In genomic region chr4:46065695-46066340, GRCm38 (mm10) we compare ENCODE assay signal across 13 mouse cellular contexts. TPM values are rescaled to one million over a fixed set of nuclear protein-coding genes. Genes with fewer than 3 reads are reported as not detected.
DNase-seq lines count a peak whose midpoint lies in the region; ATAC-seq and TF ChIP-seq lines count a peak whose summit lies in the region.
"Had no signal": no experiment of that assay in that cellular context is flagged by ENCODE, and none has a peak within 500 bp of the region (broad histone marks: within the 10 kb centered on the region; RNA-seq: fewer than 3 reads in every experiment).

No protein-coding gene starts in this region.

- WGBS in kidney, postnatal 0 days: 40% methylated on average over 8 of the region's 8 CpGs
- WGBS in heart, embryonic 14.5 days: 14% methylated on average over 8 of the region's 8 CpGs

- no peaks in the 10 kb centered on the region for H3K27me3 ChIP-seq in kidney, postnatal 0 days (ENCODE audit: insufficient read depth, low read length)
- H3K27me3 ChIP-seq in heart, embryonic 14.5 days (ENCODE audit: control insufficient read depth, insufficient read depth, low read length): no peaks in the 10 kb centered on the region
- H3K27me3 ChIP-seq: neural tube, embryonic 13.5 days had no signal

- peak; percentile 25 for DNase-seq in adrenal gland, postnatal 10 days
- DNase-seq in adrenal gland, postnatal 4 days (ENCODE audit: low spot score in 2 of 2): no peak
- DNase-seq in kidney, postnatal 0 days (ENCODE audit: low spot score): peak; percentile 32
- DNase-seq in kidney, postnatal 14 days: no peak
- peak; percentile 43 for DNase-seq in lung, postnatal 14 days
- no peak for DNase-seq in right cerebral cortex, postnatal 36 days (ENCODE audit: low spot score in 2 of 2)
- DNase-seq in left cerebral cortex, postnatal 4 days: no peak
- DNase-seq: kidney, adult 18-20 months; right cerebral cortex, postnatal 4 days had no signal

- no peak for TF ChIP-seq CTCF in kidney, postnatal 0 days (IDR thresholded peaks at IDR 0.05; ENCODE audit: low read depth)

- no peak overlapping the region for H3K4me2 ChIP-seq in kidney, postnatal 0 days (ENCODE audit: low read length)
- 0 out of 2 replicates have a peak overlapping the region, but pooled peaks have one; percentile 7 for H3K4me2 ChIP-seq in heart, embryonic 14.5 days (ENCODE audit: low read length)
- H3K4me2 ChIP-seq: liver, embryonic 11.5 days; midbrain, embryonic 12.5 days; neural tube, embryonic 13.5 days had no signal

- intact Hi-C loops in left cerebral cortex, postnatal 4 days (cut with DNase I): no loop called here

- H3K4me3 ChIP-seq in kidney, postnatal 0 days (replicated peaks; ENCODE audit: low read depth, low read length): no peak overlapping the region
- no peak overlapping the region for H3K4me3 ChIP-seq in heart, embryonic 14.5 days (ENCODE audit: control insufficient read depth in 1 of 2, insufficient read depth in 1 of 2, low read depth in 1 of 2, low read length in 2 of 2)
- H3K4me3 ChIP-seq: midbrain, embryonic 12.5 days; neural tube, embryonic 13.5 days had no signal

- H3K27ac ChIP-seq in kidney, postnatal 0 days: 0 out of 2 replicates have a peak overlapping the region, but pooled peaks have one; percentile 0
- H3K27ac ChIP-seq in heart, embryonic 14.5 days (replicated peaks in 1 of 2; ENCODE audit: control insufficient read depth in 1 of 2, insufficient read depth in 1 of 2, low read depth in 2 of 2, low read length in 2 of 2): peak overlapping the region; percentile 81 to 85
- H3K27ac ChIP-seq: midbrain, embryonic 12.5 days; neural tube, embryonic 13.5 days had no signal

- no peaks in the 10 kb centered on the region; the same call in 1 of the 2 replicates for H3K4me1 ChIP-seq in kidney, postnatal 0 days (replicated peaks; ENCODE audit: insufficient read depth, low read length)
- peaks cover 32 to 63% of the 10 kb centered on the region in 2 experiments for H3K4me1 ChIP-seq in heart, embryonic 14.5 days (ENCODE audit: control insufficient read depth in 2 of 2, insufficient read depth in 2 of 2, low read length in 2 of 2)

- no peak overlapping the region for H3K9ac ChIP-seq in kidney, postnatal 0 days (ENCODE audit: low read depth, low read length)
- peak overlapping the region; percentile 10; the same call in 1 of the 2 replicates for H3K9ac ChIP-seq in heart, embryonic 14.5 days (ENCODE audit: low read length)
- H3K9ac ChIP-seq: midbrain, embryonic 12.5 days; neural tube, embryonic 13.5 days had no signal

- no peaks in the 10 kb centered on the region for H3K36me3 ChIP-seq in kidney, postnatal 0 days (ENCODE audit: insufficient read depth, low read length)
- peaks cover 66% of the 10 kb centered on the region for H3K36me3 ChIP-seq in heart, embryonic 14.5 days (ENCODE audit: control insufficient read depth, insufficient read depth, low read length)
- H3K36me3 ChIP-seq: midbrain, embryonic 12.5 days; neural tube, embryonic 13.5 days had no signal

- ATAC-seq in kidney, postnatal 0 days (replicated peaks; ENCODE audit: low FRiP score, low read depth): no peak
- no peak; the same call in 1 of the 2 replicates for ATAC-seq in heart, embryonic 14.5 days (ENCODE audit: insufficient number of reproducible peaks, insufficient read depth, low FRiP score, low read depth)

- H3K9me3 ChIP-seq in kidney, postnatal 0 days (replicated peaks; ENCODE audit: low read length): no peaks in the 10 kb centered on the region
- H3K9me3 ChIP-seq in heart, embryonic 14.5 days (ENCODE audit: control insufficient read depth, low read length): no peaks in the 10 kb centered on the region
- H3K9me3 ChIP-seq: midbrain, embryonic 12.5 days; neural tube, embryonic 13.5 days had no signal

RNA-seq across cellular contexts. Expression of gene Tmod1, which starts 27.1 kb away (rescaled TPM):
- 10 to 100 TPM in 1 of 2 experiments, 1 to 10 TPM in 1; 6.9 to 22.7 TPM for total RNA-seq in adrenal gland, postnatal 10 days (2021)
- 10 to 100 TPM; 10.4 to 10.6 TPM for total RNA-seq in adrenal gland, postnatal 4 days (2021)
- 5.5 and 6.5 TPM in 2 replicates for polyA plus RNA-seq in kidney, postnatal 0 days (2015; fragmentation: Nextera tagmentation; extraction: Ambion mirVana)
- 220 and 230 TPM in 2 replicates for polyA plus RNA-seq in heart, embryonic 14.5 days (2014; fragmentation: Nextera tagmentation; extraction: Ambion mirVana)
- 1 to 10 TPM; 2.4 to 3.4 TPM for total RNA-seq in left cerebral cortex, postnatal 4 days (2021)

Comparison
In these comparisons a context has a peak if more than half of its experiments do, and no peak if none do; other contexts are left out.
1. DNase-seq: peak in adrenal gland, postnatal 10 days (single experiment), kidney, postnatal 0 days (single experiment) and lung, postnatal 14 days (single experiment); none in adrenal gland, postnatal 4 days (0 of 2), kidney, postnatal 14 days (single experiment), right cerebral cortex, postnatal 36 days (0 of 2) and left cerebral cortex, postnatal 4 days (single experiment).